Mouse (Mus musculus) fat pad, adult 2 months (tissue): ENCODE measurements around the gene Myo6.

ENCODE experiments used
- DNase-seq: peaks from one replicate; pipeline ENCODE4 v3.0.0-alpha.2; 2011; ENCODE audit warnings: low read depth, low spot score; ENCODE audit errors: extremely low read depth

The Myo6 gene

DNA sequence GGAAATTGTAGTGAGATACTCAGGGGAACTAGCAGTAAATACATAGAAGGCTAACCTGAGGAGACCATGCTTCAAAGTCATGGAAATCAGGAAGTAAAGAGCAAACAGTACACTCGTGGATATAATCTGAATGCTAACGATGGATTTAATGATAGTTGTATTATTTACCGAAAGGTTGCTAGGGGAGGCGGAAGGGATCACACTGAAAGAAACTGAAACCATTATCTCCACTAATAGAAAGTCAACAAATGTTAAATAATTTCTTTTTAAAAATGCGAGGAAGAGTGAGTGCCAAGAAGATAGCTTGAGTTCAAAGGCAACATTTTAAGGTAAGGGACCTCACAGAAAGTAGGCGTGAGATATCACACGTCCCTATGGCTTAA lies 186.5 kb downstream of the Myo6 start:
- DNase-seq, result no peak

DNA sequence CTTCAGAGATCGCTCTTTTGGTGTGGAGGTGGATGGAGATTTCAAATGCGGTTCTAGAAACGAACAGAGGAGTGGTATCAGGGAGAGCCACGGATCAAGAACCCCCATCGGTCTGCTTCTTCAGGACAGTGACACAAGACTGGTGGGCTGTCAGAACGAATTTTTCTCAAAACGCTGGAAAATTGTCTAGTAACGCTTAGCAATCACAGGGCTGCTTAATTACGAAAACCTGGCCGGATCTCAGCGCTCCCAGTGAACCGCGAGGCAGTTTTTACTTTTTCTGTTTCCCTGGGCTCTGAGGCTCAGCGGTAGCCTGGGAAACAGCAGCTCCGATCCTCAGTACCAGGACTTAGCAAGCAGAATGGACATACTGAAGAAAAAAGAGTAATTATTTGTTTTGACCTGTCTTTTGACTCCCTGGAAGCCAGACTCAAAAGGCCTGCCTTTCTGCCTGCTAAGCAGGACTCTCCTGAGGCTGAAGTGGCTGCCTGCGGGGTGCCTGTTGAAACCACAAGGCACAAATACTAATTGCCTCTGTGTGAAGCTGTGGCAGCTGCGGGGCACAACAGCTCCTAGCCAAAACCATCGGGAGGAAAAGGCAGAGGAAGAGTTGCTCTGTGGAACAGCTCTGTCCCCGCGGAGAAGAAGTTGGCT lies 187.0 kb downstream of the Myo6 start:
- no peak for DNase-seq

DNA sequence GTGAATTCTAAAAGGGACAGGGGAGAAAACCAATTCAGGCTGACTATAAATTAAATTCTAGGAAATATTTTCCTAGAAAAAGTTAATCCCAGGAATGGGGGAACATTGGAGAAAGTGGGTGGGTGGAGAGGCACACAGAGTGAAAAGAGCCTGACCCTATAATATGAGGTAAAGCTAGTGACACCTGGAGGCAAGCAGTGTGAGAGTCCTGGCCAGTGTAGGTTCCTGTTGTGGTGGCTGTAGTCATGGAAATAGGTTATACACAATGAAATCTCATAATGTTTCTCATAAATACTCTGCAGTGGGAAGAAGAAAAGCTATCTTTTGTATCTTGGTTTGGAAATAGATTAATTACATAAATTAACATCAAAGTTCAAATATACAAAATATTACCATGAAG lies 195.2 kb downstream of the Myo6 start:
- no peak for DNase-seq
